Mouse (Mus musculus) heart, embryonic 11.5 days (tissue): ENCODE measurements around the gene Stat5b. TPM values are rescaled to one million over a fixed set of nuclear protein-coding genes. Genes with fewer than 3 reads are reported as not detected.
A peak's percentile ranks its signal among the peaks of the same experiment; 100 is the strongest.

Experiments used
- ATAC-seq: fragments of 200-750 bp; cut with Nextera tagmentation; replicated peaks from 2 replicates; pipeline ENCODE4 v1.8.0; 2017; ENCODE audit warnings: moderate library complexity; ENCODE audit not compliant: insufficient number of reproducible peaks, low FRiP score, low TSS enrichment
- H3K27ac ChIP-seq: fragments of 300-500 bp; sonication (generic); 2 replicates; pipeline ENCODE4 v1.5.1; 2014; ENCODE audit warnings: mild to moderate bottlenecking, low read depth, low read length
- H3K27me3 ChIP-seq: fragments of 300-500 bp; sonication (generic); 2 replicates; pipeline ENCODE4 v1.6.1; 2014; ENCODE audit warnings: mild to moderate bottlenecking, low read length, mixed read lengths; ENCODE audit not compliant: control insufficient read depth, insufficient read depth
- H3K36me3 ChIP-seq: fragments of 300-500 bp; sonication (generic); 2 replicates; pipeline ENCODE4 v1.6.1; 2014; ENCODE audit warnings: mild to moderate bottlenecking, low read length, moderate library complexity, mixed read lengths; ENCODE audit not compliant: control insufficient read depth, insufficient read depth
- H3K4me1 ChIP-seq: fragments of 300-500 bp; sonication (generic); 2 replicates; pipeline ENCODE4 v1.6.1; 2014; ENCODE audit warnings: low read length; ENCODE audit not compliant: control insufficient read depth, insufficient read depth
- H3K4me2 ChIP-seq: fragments of 300-500 bp; sonication (generic); 2 replicates; pipeline ENCODE4 v1.6.1; 2014; ENCODE audit warnings: mild to moderate bottlenecking, moderate library complexity
- H3K4me3 ChIP-seq: fragments of 300-500 bp; sonication (generic); 2 replicates; pipeline ENCODE4 v1.5.1; 2014; ENCODE audit warnings: low read depth, low read length
- H3K9ac ChIP-seq: fragments of 300-500 bp; sonication (generic); 2 replicates; pipeline ENCODE4 v1.6.1; 2014; ENCODE audit warnings: mild to moderate bottlenecking, low read depth, low read length, moderate library complexity
- H3K9me3 ChIP-seq: fragments of 300-500 bp; sonication (generic); replicated peaks from 2 replicates; pipeline ENCODE4 v1.6.1; 2016; ENCODE audit warnings: low read length; ENCODE audit not compliant: control insufficient read depth
- WGBS: fragments of 180-500 bp; shearing (Covaris S2); extraction: QIAGEN DNeasy Blood & Tissue Kit; methylation state at CpG from one replicate; pipeline ENCODE4 v1.1.7; 2014; ENCODE audit not compliant: insufficient replicate concordance; 5-methylcytosine and 5-hydroxymethylcytosine counted together
- polyA plus RNA-seq: library from polyadenylated mRNA; unstranded; fragments of >200 nt; fragmentation: Nextera tagmentation; extraction: Ambion mirVana; gene quantifications from 2 replicates; pipeline ENCODE4 v1.2.1, GENCODE M21; 2014

Gene Stat5b
- polyA plus RNA-seq, 1 experiment from 2014 or later, result 26.4 TPM

GRCm38 (mm10) chr11:100891256-100892123 is 41.0 kb upstream of the Stat5b start:
- Histone ChIP-seq H3K4me1 (peaks cover 34% of the 10 kb centered on the region), H3K27me3 (no peaks in the 10 kb centered on the region), H3K4me2 (peak overlapping the region; percentile 40), H3K9me3 (no peaks in the 10 kb centered on the region), H3K36me3 (peaks cover 2% of the 10 kb centered on the region), H3K4me3 (no peak overlapping the region), H3K27ac (peak overlapping the region; percentile 84), H3K9ac (peak overlapping the region; percentile 18)
- ATAC-seq, result peak; percentile 81
- WGBS, result 40% methylated on average over 15 of the region's 15 CpGs

GRCm38 (mm10) chr11:100890481-100890880 is 40.0 kb upstream of the Stat5b start:
- 91% methylated on average over 6 of the region's 6 CpGs for WGBS
- H3K27ac ChIP-seq, result no peak overlapping the region
- ATAC-seq, result no peak
- peaks cover 2% of the 10 kb centered on the region for H3K36me3 ChIP-seq
- no peak overlapping the region for H3K4me2 ChIP-seq
- no peak overlapping the region for H3K4me3 ChIP-seq
- H3K9ac ChIP-seq, result no peak overlapping the region
- peaks cover 43% of the 10 kb centered on the region for H3K4me1 ChIP-seq
- H3K9me3 ChIP-seq, result no peaks in the 10 kb centered on the region
- no peaks in the 10 kb centered on the region for H3K27me3 ChIP-seq

GRCm38 (mm10) chr11:100888348-100888820 is 37.9 kb upstream of the Stat5b start:
- H3K4me3 ChIP-seq, result no peak overlapping the region
- H3K27ac ChIP-seq, result no peak overlapping the region
- H3K9me3 ChIP-seq, result no peaks in the 10 kb centered on the region
- no peak for ATAC-seq
- H3K36me3 ChIP-seq, result peaks cover 2% of the 10 kb centered on the region
- no peak overlapping the region for H3K4me2 ChIP-seq
- no peak overlapping the region for H3K9ac ChIP-seq
- peaks cover 40% of the 10 kb centered on the region for H3K4me1 ChIP-seq
- no peaks in the 10 kb centered on the region for H3K27me3 ChIP-seq
- 64% methylated on average over 10 of the region's 10 CpGs for WGBS

- H3K27me3 ChIP-seq, result no peaks in the 10 kb centered on the region
- no peak overlapping the region for H3K4me3 ChIP-seq
- no peak for ATAC-seq
- H3K9me3 ChIP-seq, result no peaks in the 10 kb centered on the region
- H3K4me1 ChIP-seq, result peaks cover 38% of the 10 kb centered on the region
- H3K27ac ChIP-seq, result no peak overlapping the region
- H3K36me3 ChIP-seq, result peaks cover 2% of the 10 kb centered on the region
- 58% methylated on average over 3 of the region's 3 CpGs for WGBS
- no peak overlapping the region for H3K9ac ChIP-seq
- H3K4me2 ChIP-seq, result no peak overlapping the region
Observed at GRCm38 (mm10) chr11:100887764-100888163, 37.2 kb upstream of the Stat5b start.

GRCm38 (mm10) chr11:100887236-100887635 is 36.7 kb upstream of the Stat5b start:
- peaks cover 33% of the 10 kb centered on the region for H3K4me1 ChIP-seq
- peaks cover 2% of the 10 kb centered on the region for H3K36me3 ChIP-seq
- 81% methylated on average over 4 of the region's 4 CpGs for WGBS
- H3K4me2 ChIP-seq, result no peak overlapping the region
- no peak for ATAC-seq
- H3K9me3 ChIP-seq, result no peaks in the 10 kb centered on the region
- no peak overlapping the region for H3K4me3 ChIP-seq
- peak overlapping the region; percentile 49; the same call in 1 of the 2 replicates for H3K9ac ChIP-seq
- H3K27me3 ChIP-seq, result no peaks in the 10 kb centered on the region
- H3K27ac ChIP-seq, result peak overlapping the region; percentile 82

GRCm38 (mm10) chr11:100886188-100886740 is 35.7 kb upstream of the Stat5b start:
- H3K4me1 ChIP-seq, result peaks cover 27% of the 10 kb centered on the region
- H3K9me3 ChIP-seq, result no peaks in the 10 kb centered on the region
- no peaks in the 10 kb centered on the region for H3K27me3 ChIP-seq
- H3K9ac ChIP-seq, result peak overlapping the region; percentile 39; the same call in 1 of the 2 replicates
- no peak overlapping the region for H3K4me3 ChIP-seq
- WGBS, result 18% methylated on average over 8 of the region's 8 CpGs
- ATAC-seq, result peak; percentile 91
- peaks cover 2% of the 10 kb centered on the region for H3K36me3 ChIP-seq
- H3K27ac ChIP-seq, result peak overlapping the region; percentile 82
- peak overlapping the region; percentile 22; the same call in 1 of the 2 replicates for H3K4me2 ChIP-seq

- H3K36me3 ChIP-seq, result peaks cover 2% of the 10 kb centered on the region
- H3K9me3 ChIP-seq, result no peaks in the 10 kb centered on the region
- no peak overlapping the region for H3K4me3 ChIP-seq
- peak overlapping the region; percentile 82 for H3K27ac ChIP-seq
- no peak overlapping the region for H3K4me2 ChIP-seq
- H3K4me1 ChIP-seq, result peaks cover 22% of the 10 kb centered on the region
- no peaks in the 10 kb centered on the region for H3K27me3 ChIP-seq
- no peak for ATAC-seq
- H3K9ac ChIP-seq, result no peak overlapping the region
Observed at GRCm38 (mm10) chr11:100885472-100885871, 34.9 kb upstream of the Stat5b start.

- ATAC-seq, result no peak
- Histone ChIP-seq H3K9ac (no peak overlapping the region), H3K27ac (no peak overlapping the region), H3K4me3 (no peak overlapping the region), H3K36me3 (no peaks in the 10 kb centered on the region), H3K9me3 (no peaks in the 10 kb centered on the region), H3K4me1 (peaks cover 22% of the 10 kb centered on the region), H3K4me2 (no peak overlapping the region), H3K27me3 (no peaks in the 10 kb centered on the region)
- 92% methylated on average over 10 of the region's 10 CpGs for WGBS
Observed at GRCm38 (mm10) chr11:100883640-100884039, 33.1 kb upstream of the Stat5b start.
